Mouse (Mus musculus): ENCODE data around the gene Tekt4. TPM values are rescaled to one million over a fixed set of nuclear protein-coding genes. Genes with fewer than 3 reads are reported as not detected.

Tekt4 gene
- polyA plus RNA-seq, 1 experiment: 3.0 TPM

DNA sequence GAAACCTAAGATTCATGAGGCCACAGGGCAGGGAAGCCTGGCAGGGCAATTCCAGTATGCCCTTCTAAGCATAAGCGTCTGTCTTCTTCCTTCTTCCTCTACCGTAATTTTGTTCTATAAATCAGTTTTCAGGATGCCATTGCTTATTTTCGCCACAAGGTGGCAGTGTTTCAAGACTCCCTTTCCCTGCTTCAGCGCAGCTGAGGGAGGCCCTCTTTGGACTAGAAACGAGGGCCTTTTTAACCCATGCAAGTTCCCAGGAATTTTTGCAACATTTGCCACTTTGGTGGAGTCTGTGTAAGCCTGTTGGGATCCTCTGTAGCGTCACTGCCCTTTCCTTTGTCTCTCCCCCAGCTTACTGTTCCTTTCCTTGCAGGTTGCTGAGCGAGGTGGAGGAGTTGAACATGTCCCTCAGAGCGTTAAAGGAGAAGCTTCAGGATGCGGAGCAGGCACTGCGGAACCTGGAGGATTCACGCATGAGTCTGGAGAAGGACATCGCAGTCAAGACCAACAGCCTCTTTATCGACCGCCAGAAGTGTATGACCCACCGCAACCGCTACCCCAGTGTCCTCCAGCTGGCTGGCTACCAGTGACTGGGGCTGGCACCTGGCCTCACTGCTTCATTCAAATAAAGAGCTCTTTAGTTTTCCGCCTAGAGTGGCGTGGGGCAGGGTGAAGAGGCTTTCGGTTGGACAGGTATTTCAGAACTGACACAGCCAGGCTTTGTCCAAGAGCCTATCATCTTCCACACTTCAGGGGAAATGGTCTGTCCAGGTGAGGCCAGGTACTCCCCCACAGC is 21.7 kb downstream of the Tekt4 start:
- DNase-seq (ENCODE audit: low read depth): no peak

DNA sequence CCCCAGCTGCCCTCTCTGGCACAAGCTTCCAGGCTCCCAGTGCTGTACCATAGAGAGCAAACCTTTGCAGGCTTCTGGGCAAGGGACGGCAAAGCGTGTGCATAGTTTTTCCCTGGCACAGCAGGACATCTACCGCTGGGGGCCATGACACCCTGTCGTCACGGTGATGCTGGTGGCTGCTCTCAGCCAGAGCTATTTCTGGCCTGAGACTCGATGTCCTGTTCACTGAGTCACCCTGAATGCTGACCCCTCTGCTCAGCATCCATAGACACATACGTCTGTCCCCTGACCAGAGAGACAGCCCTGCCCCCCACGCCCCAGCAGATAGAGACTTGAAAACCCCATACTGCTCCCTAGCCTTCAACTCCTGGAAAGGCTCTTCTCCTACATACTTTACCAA is 25.7 kb downstream of the Tekt4 start:
- DNase-seq (ENCODE audit: low read depth): no peak

DNA sequence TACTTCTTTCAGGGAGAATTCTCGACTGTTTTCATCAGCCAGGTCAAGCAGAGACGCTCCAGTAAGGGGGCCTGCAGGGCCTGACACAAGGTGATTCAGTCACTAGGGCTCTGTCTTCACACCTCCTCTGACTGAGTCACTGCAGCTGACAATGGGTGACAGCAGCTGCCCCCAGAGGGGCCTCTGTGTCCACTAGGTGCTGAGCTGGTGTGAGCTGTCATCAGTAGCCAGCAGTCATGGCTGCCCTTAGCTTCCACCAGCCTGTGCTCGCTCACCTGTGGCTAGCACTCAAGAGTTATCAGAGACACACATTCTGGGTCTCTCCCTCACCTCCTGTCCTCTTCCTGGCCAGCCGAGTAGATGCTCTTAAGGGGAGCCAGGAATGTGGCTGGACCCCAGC is 26.4 kb downstream of the Tekt4 start:
- no peak for DNase-seq (ENCODE audit: low read depth)

DNA sequence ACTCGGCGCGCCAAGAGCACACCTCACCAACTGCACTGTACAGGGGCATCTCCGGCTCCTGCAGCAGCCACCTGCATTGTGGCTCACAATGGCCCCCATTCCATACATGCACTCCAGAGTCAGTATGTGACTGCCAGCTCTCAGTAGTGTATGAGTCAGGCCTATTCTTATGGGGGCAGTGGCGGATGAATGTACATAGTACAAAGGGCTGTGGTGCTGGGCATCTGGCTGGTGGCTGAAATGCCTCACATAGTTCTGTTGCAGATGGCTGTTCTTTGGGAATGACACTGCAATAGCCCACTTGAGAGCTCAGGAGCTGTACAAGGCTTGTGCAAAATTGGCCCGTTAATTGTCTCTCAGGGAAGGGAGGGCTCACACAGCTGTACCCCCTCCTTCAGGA is 27.7 kb downstream of the Tekt4 start:
- no peak for DNase-seq (ENCODE audit: low read depth)

DNA sequence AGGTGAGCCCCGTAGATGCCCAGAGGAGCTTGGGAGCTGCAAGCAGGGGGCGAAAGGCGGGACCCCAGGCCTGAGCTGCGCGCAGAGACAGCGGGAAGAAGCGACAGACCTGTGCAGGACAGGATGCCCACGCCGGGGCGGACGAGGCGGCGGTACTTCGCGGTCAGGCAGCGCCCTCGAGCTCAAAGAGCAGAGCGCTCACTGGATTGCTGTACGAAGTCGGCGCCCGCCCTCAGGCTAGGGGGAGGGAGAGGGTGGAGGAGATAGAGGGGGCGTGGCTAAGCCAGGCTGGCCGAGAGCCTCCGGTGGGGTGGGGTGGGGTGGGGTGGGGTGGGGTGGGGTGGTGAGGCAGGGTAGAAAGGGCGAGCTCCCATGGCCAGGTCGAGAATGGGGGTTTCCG is 42.6 kb downstream of the Tekt4 start, which contains the start of gene Sstr5:
Gene Sstr5 (minus strand): TSS at position 276 of the 400 bp plus-strand sequence.
- no peak for DNase-seq (ENCODE audit: low read depth)

DNA sequence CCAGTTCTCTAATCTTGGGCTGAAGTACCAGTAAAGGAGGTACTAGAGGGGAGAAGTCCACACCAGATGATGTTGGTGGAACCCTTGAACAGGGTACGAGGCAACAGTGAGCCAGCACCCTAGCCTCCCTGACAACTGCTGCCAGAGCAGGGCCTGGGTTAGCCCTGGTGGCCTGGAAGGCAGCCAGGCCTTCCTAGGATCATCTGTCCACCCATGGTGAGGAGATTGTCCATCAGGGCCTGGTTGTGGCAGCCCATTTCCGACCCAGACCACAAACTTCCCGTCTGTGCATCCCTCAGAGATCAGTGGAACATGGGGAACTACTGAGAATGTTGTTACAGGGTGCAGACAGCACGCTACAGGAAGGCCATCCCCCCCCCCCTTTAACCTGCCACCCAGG is 48.2 kb downstream of the Tekt4 start:
- no peak for DNase-seq (ENCODE audit: low read depth)

DNA sequence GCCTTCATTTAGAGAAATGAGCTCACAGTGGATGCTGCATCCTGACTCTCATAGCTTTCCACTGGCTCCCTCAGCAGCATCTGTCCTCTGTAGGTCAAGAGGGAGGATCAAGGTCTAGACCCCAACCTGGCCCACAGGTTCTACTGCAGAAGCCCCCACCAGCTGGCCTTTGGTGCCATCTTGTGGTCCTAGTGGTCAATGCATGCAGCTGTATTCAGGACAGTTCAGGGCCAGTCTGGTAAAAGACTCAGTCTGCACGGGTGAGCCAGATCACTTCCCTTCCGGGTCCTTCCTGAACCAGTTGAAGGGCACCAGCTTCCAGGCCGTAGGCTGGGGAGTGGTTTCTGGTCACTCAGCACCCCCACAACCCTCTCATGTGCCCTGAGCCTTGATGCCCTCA is 53.4 kb downstream of the Tekt4 start:
- no peak for DNase-seq (ENCODE audit: low read depth)

DNA sequence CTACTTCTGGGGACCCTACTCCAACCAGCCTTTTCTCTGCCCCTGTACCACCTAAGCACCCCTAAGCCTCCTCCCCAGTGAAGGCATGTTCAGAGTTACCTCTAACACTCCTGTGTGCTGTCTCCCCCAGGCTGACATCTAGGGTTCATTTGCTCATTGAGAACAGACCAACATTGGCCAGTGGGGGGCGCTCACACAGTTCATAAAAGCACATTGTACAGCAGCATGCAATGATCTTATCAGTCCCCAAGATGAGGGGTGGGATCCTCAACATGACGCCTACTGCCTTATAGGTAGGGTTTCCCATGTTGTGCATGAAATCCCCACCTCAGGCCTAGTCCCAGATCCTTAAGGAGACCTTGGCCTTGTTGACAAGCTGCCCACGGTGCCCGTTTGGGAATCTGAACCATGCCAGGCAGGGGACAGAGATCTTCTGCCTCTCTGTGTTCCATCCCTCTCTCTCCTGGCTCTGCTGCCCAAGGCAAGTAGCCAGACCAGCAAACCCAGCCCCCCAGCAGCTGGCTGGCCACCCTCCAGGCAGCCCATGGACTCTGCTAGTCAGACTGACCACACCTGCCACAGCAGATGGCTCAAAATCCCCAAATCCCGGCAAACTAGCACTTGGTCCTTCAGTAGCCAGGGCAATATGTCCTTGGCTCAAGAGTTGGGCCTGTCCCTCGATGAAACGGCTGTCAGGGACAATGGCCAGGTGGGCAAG is 54.6 kb downstream of the Tekt4 start:
- DNase-seq (ENCODE audit: low read depth): no peak

DNA sequence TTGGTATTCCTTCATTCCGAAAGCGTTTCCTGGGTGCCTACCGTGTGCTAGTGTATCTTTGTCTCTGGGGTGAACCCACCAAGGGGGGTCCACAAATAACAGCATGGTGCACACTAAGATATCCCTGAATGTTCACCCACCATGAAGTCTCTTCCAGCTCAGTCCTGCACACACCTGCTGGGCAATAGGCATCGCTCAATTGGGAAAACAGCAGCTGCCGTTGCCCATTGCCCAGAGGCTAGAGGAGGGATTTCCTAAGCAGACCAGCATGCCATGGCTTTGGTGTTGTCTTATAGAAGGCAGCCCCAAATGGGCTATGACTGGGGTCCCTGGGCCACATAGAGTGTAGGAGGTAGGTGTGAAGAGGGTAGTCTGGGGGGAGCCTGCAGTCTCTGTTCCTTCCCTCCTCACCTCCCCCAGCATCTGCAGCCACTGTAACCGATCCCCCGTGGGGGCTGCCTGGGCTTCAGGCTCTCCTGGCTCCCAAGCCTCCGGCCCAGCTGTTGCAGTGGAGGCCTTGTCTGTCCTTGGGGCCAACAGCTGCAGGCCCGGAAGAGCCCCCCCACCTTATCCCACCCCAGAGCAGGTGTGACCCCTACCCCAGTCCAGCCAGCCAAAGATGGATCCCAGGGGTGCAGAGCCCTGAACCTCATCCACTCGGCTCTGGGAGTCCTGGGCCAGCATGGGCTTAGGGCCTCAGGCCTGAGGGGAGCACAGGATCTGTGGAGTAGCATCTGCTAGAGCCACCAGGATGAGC is 55.8 kb downstream of the Tekt4 start:
- DNase-seq (ENCODE audit: low read depth): no peak

DNA sequence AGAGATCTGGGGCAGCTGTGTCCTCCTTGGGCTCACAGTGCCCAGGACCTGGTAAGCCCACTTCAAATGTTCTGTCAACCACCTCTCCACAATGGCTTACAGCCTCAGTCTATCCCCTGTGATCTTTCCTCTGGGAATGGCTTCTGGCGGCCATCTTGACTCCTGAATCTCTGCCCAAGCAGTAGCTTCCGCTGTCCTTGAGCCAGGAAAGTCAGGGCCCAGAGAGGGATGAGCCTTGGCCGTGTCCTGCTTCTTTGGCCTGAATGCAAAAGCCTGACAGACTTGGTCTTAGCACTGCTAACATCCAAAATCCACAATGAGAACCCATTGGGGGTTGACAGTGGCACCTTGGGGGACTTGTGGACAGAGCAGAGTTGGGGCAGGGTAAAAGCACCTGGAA is 57.5 kb downstream of the Tekt4 start:
- DNase-seq (ENCODE audit: low read depth): no peak

DNA sequence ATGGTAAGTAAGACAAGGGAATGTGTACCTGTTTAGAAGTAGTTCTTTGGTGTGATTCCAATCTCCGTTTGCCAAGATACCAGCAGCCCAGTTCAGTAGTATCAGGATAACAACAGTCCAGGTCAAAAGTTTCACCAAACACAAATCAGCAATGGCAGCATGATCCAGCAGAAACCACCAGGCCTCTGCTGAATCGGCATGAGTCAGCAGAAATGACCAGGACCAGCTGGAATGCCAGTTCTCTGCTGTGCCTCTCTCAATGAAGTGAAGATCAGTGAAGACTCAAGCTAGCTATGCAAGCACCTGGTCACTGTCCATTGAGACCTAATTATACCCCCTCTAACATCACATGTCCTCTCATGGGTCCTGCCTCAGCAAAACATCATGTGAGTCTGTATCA is 59.6 kb downstream of the Tekt4 start:
- DNase-seq (ENCODE audit: low read depth): no peak

DNA sequence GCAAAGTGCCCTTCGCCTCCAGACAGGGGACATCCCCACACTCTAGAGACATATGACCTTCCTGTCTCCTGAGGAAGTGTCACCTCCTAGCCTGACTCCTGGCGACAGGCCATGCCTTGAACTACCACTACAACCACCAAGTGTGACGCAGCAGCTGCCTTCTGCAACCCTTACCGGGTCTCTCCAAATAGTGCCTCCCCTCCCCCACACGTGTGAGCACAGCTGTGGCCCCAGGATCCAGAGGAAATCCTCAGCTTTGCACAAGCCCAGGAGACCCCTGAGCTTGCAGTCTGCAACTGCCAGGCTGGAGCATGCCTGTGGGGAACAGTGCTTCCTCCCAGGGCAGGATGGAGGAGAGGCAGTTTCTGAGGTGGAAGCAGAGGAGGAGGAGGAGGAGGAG is 61.9 kb downstream of the Tekt4 start:
- no peak for DNase-seq (ENCODE audit: low read depth)

DNA sequence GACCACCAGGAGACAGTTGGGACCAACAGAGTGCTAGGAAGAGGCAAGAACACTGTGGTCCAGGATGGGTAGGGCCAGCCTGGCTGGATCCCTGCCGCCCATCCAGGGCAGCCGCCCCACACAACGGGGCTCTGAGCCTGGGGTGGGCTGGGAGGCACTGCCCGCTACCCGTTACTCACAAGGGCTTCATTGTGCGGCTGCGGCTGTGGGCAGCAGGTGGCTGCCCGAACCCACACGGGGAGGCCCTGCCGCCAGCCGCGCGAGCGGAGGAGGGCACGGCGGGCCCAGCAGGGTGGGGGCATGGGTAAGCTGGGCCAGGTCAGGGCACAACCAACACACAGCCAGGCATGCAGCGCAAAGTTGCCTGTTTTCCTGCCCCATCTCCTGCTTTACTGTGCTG is 63.7 kb downstream of the Tekt4 start:
- DNase-seq (ENCODE audit: low read depth): no peak

DNA sequence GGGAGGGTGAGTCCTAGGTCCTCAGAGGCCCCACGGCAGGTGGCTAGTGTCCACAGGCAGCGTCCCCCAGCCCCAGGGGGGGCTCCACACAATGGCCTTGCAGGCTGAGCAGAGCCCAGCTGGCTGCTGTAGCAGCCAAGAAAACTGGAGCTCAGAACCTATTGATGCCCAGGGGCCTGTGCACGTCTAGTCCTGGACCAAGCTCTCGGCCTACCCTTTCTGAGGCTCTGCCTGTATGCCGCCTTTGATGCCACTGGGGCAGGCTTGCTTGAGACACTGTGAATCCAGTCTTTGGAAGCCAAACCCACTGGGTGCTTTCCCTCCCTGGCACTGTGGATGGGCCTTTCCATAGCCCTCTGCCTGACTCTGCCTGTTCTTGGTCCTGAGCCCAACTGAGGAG is 65.1 kb downstream of the Tekt4 start:
- no peak for DNase-seq (ENCODE audit: low read depth)

DNA sequence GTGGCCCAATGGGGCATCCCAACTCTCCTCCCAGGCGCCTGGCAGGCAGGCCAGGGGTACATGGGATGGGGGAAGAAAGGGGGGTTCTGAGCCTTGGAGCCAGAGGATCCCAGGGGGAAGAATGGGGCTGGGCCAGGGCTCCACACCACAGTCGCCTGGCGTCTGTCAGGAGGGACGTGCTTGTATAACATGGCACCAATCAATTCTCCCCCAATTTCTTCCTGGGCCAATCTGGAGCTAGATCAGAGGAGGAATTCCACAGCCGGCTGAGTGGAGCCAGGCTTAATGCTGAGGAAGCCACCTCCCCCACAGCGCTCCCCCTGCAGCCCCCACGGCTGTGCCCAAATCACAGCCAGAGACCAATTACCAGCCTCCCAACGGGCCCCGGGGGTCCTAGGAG is 66.1 kb downstream of the Tekt4 start:
- DNase-seq (ENCODE audit: low read depth): no peak

DNA sequence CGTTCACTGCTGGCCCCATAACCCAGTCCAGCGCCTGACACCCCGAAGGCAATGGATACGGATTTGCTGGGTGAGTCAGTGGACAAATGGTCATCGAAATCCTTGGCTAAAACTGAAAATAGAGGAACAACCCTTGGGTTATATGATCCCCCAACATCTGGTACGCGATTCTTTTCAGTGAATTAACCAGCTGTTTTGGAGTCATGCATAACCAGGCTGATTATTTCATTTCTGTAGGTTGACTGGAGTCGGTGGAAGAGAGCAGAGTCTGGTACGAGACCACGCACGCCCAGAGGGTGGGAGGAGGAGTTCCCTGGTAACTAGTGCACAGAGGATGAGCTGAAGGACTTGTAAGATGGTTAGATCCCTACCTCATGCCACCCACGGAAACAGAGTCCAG is 67.7 kb downstream of the Tekt4 start:
- DNase-seq (ENCODE audit: low read depth): no peak

Other genes starting within 250 kb of the Tekt4 start
- 58.7 and 60.3 TPM in 2 replicates for gene Gnptg, start 214.5 kb upstream of the Tekt4 start, polyA plus RNA-seq (2012; rRNA removed)
- gene Tsr3, start 214.4 kb upstream of the Tekt4 start, polyA plus RNA-seq (2012; rRNA removed): 21.5 and 24.7 TPM in 2 replicates
- 4.0 and 4.3 TPM in 2 replicates for gene Baiap3, start 198.3 kb upstream of the Tekt4 start, polyA plus RNA-seq (2012; rRNA removed)
- 136 and 144 TPM in 2 replicates for gene Ube2i, start 180.0 kb upstream of the Tekt4 start, polyA plus RNA-seq (2012; rRNA removed)
- 0.34 and 0.42 TPM in 2 replicates for gene Prss34, start 156.2 kb upstream of the Tekt4 start, polyA plus RNA-seq (2012; rRNA removed)
- not detected in 2 replicates for gene Prss28, start 146.0 kb upstream of the Tekt4 start, polyA plus RNA-seq (2012; rRNA removed)
- 0.27 TPM in 1 of 2 replicates, not detected in the other for gene Prss29, start 136.0 kb upstream of the Tekt4 start, polyA plus RNA-seq (2012; rRNA removed)
- 0.32 and 0.44 TPM in 2 replicates for gene Tpsab1, start 109.1 kb upstream of the Tekt4 start, polyA plus RNA-seq (2012; rRNA removed)
- gene Tpsb2, start 88.3 kb upstream of the Tekt4 start, polyA plus RNA-seq (2012; rRNA removed): 4.3 and 9.6 TPM in 2 replicates
- 0.25 TPM in 1 of 2 replicates, not detected in the other for gene Tpsg1, start 85.3 kb upstream of the Tekt4 start, polyA plus RNA-seq (2012; rRNA removed)
- gene Cacna1h, start 20.8 kb upstream of the Tekt4 start, polyA plus RNA-seq (2012; rRNA removed): 8.9 and 15.1 TPM in 2 replicates
- 0.08 TPM in 1 of 2 replicates, not detected in the other for gene Sstr5, start 42.7 kb downstream of the Tekt4 start, polyA plus RNA-seq (2012; rRNA removed)
- gene Sox8, start 116.1 kb downstream of the Tekt4 start, polyA plus RNA-seq (2012; rRNA removed): 1.0 and 1.2 TPM in 2 replicates
- 23.3 and 24.8 TPM in 2 replicates for gene Lmf1, start 124.5 kb downstream of the Tekt4 start, polyA plus RNA-seq (2012; rRNA removed)